Mouse (Mus musculus): Measurements from ENCODE around the gene Olfr319. TPM values are rescaled to one million over a fixed set of nuclear protein-coding genes. Genes with fewer than 3 reads are reported as not detected.
"Not testable (repeated sequence)": the region's sequence is repeated elsewhere in the genome, so short reads cannot be mapped to it uniquely, and the experiment has no call there.

Gene Olfr319
- polyA plus RNA-seq, 1 experiment from 2014 or later: not detected

DNA sequence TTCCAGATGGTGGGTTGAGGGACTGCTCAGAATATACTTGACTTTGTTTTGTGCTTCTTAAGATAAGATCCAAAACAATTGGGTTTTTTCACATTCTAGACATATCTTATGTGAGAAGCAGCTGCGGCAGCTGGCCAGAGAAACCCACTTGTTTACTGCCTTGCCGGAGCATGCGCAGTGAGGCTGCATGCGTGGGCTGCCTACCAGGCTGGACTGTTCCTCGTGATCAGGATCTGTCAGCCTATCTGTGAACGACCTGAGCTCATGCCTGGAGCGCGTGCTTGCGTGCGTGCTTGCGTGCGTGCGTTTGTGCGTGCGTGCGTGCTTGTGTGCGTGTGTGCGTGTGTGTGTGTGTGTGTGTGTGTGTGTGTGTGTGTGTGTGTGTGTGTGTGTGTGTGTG, 52.1 kb downstream of the Olfr319 start:
- 90% methylated on average over 18 of the region's 18 CpGs for WGBS
- not testable (repeated sequence) for H3K9me3 ChIP-seq; ATAC-seq (replicated peaks); H3K4me2 ChIP-seq; H3K27ac ChIP-seq; H3K4me3 ChIP-seq; H3K36me3 ChIP-seq (replicated peaks); H3K4me1 ChIP-seq; H3K27me3 ChIP-seq (replicated peaks); H3K9ac ChIP-seq

DNA sequence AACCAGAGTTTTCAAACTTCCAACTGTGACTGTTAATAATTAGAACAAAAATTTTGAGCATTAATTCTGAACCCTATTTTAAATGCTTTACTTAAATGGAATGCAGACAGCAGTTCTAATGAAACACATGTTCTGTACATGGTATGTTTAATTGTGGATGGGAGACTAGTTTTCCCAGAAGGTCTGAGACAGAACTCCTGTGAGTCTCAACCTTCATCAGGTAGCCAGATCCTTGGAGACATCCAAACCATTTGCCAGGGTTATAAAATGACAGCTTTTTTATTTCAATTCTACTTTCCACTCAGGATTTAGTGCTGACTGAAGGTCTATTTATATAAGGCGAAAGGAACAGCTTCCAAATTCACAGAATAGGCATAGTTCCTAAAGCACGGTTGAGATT, 53.5 kb downstream of the Olfr319 start, which contains the start of gene Olfr316:
Olfr316 (plus strand) TSS at position 301 of the 400 bp plus-strand sequence.
- Histone ChIP-seq H3K4me2 (no peak within 1 kb of the TSS), H3K27ac (no peak within 1 kb of the TSS), H3K4me3 (no peak within 1 kb of the TSS), H3K27me3 (replicated peaks) (no peaks in the 10 kb centered on the region), H3K36me3 (replicated peaks) (no peaks in the 10 kb centered on the region), H3K9ac (no peak within 1 kb of the TSS), H3K4me1 (no peaks in the 10 kb centered on the region), H3K9me3 (no peaks in the 10 kb centered on the region)
- ATAC-seq (replicated peaks): no peak
- WGBS: 87% methylated on average over 2 of the region's 2 CpGs

Other genes starting within 250 kb of the Olfr319 start
- gene Lypd9, start 246.2 kb upstream of the Olfr319 start, polyA plus RNA-seq (2015; fragmentation: Nextera tagmentation; extraction: Ambion mirVana): not detected in 2 replicates
- not detected in 2 replicates for gene Olfr30, start 236.9 kb upstream of the Olfr319 start, polyA plus RNA-seq (2015; fragmentation: Nextera tagmentation; extraction: Ambion mirVana)
- gene Olfr332, start 206.6 kb upstream of the Olfr319 start, polyA plus RNA-seq (2015; fragmentation: Nextera tagmentation; extraction: Ambion mirVana): not detected in 2 replicates
- not detected in 2 replicates for gene Olfr331, start 196.6 kb upstream of the Olfr319 start, polyA plus RNA-seq (2015; fragmentation: Nextera tagmentation; extraction: Ambion mirVana)
- gene Olfr330, start 164.3 kb upstream of the Olfr319 start, polyA plus RNA-seq (2015; fragmentation: Nextera tagmentation; extraction: Ambion mirVana): not detected in 2 replicates
- gene Olfr329-ps, start 152.7 kb upstream of the Olfr319 start, polyA plus RNA-seq (2015; fragmentation: Nextera tagmentation; extraction: Ambion mirVana): not detected in 2 replicates
- 0.06 and 0.12 TPM in 2 replicates for gene Olfr328, start 143.5 kb upstream of the Olfr319 start, polyA plus RNA-seq (2015; fragmentation: Nextera tagmentation; extraction: Ambion mirVana)
- gene Olfr224, start 128.6 kb upstream of the Olfr319 start, polyA plus RNA-seq (2015; fragmentation: Nextera tagmentation; extraction: Ambion mirVana): not detected in 2 replicates
- gene Olfr325, start 121.4 kb upstream of the Olfr319 start, polyA plus RNA-seq (2015; fragmentation: Nextera tagmentation; extraction: Ambion mirVana): not detected in 2 replicates
- not detected in 2 replicates for gene Olfr324, start 104.0 kb upstream of the Olfr319 start, polyA plus RNA-seq (2015; fragmentation: Nextera tagmentation; extraction: Ambion mirVana)
- gene 2210407C18Rik, start 83.1 kb upstream of the Olfr319 start, polyA plus RNA-seq (2015; fragmentation: Nextera tagmentation; extraction: Ambion mirVana): not detected in 2 replicates
- not detected in 2 replicates for gene Olfr323, start 68.7 kb upstream of the Olfr319 start, polyA plus RNA-seq (2015; fragmentation: Nextera tagmentation; extraction: Ambion mirVana)
- 0.10 and 0.13 TPM in 2 replicates for gene Trim58, start 58.7 kb upstream of the Olfr319 start, polyA plus RNA-seq (2015; fragmentation: Nextera tagmentation; extraction: Ambion mirVana)
- 0.11 TPM in 1 of 2 replicates, not detected in the other for gene Olfr322, start 40.4 kb upstream of the Olfr319 start, polyA plus RNA-seq (2015; fragmentation: Nextera tagmentation; extraction: Ambion mirVana)
- not detected in 2 replicates for gene Olfr320, start 18.1 kb upstream of the Olfr319 start, polyA plus RNA-seq (2015; fragmentation: Nextera tagmentation; extraction: Ambion mirVana)
- gene Olfr318, start 24.9 kb downstream of the Olfr319 start, polyA plus RNA-seq (2015; fragmentation: Nextera tagmentation; extraction: Ambion mirVana): not detected in 2 replicates
- gene Olfr317, start 40.0 kb downstream of the Olfr319 start, polyA plus RNA-seq (2015; fragmentation: Nextera tagmentation; extraction: Ambion mirVana): 0.08 and 0.44 TPM in 2 replicates
- not detected in 2 replicates for gene Olfr316, start 53.6 kb downstream of the Olfr319 start, polyA plus RNA-seq (2015; fragmentation: Nextera tagmentation; extraction: Ambion mirVana)
- not detected in 2 replicates for gene Olfr315, start 74.0 kb downstream of the Olfr319 start, polyA plus RNA-seq (2015; fragmentation: Nextera tagmentation; extraction: Ambion mirVana)
- not detected in 2 replicates for gene Olfr314, start 83.8 kb downstream of the Olfr319 start, polyA plus RNA-seq (2015; fragmentation: Nextera tagmentation; extraction: Ambion mirVana)
- 12.2 and 13.4 TPM in 2 replicates for gene Fam183b, start 102.8 kb downstream of the Olfr319 start, polyA plus RNA-seq (2015; fragmentation: Nextera tagmentation; extraction: Ambion mirVana)
- gene Olfr313, start 115.8 kb downstream of the Olfr319 start, polyA plus RNA-seq (2015; fragmentation: Nextera tagmentation; extraction: Ambion mirVana): not detected in 2 replicates
- gene Olfr312, start 130.1 kb downstream of the Olfr319 start, polyA plus RNA-seq (2015; fragmentation: Nextera tagmentation; extraction: Ambion mirVana): 0.04 TPM in 1 of 2 replicates, not detected in the other
- gene Olfr311, start 140.1 kb downstream of the Olfr319 start, polyA plus RNA-seq (2015; fragmentation: Nextera tagmentation; extraction: Ambion mirVana): not detected in 2 replicates
- gene Gm12258, start 148.0 kb downstream of the Olfr319 start, polyA plus RNA-seq (2015; fragmentation: Nextera tagmentation; extraction: Ambion mirVana): 24.7 and 25.4 TPM in 2 replicates
- gene 2810021J22Rik, start 168.1 kb downstream of the Olfr319 start, polyA plus RNA-seq (2015; fragmentation: Nextera tagmentation; extraction: Ambion mirVana): 14.1 and 14.2 TPM in 2 replicates
- 7.1 TPM in 2 replicates for gene Zfp39, start 205.1 kb downstream of the Olfr319 start, polyA plus RNA-seq (2015; fragmentation: Nextera tagmentation; extraction: Ambion mirVana)
- gene Btnl10, start 218.7 kb downstream of the Olfr319 start, polyA plus RNA-seq (2015; fragmentation: Nextera tagmentation; extraction: Ambion mirVana): not detected in 2 replicates
- gene Rnf187, start 239.8 kb downstream of the Olfr319 start, polyA plus RNA-seq (2015; fragmentation: Nextera tagmentation; extraction: Ambion mirVana): 626 and 662 TPM in 2 replicates
- gene Hist3h2ba, start 249.8 kb downstream of the Olfr319 start, polyA plus RNA-seq (2015; fragmentation: Nextera tagmentation; extraction: Ambion mirVana): 311 and 338 TPM in 2 replicates

Data from midbrain, embryonic 15.5 days (tissue).